Mouse (Mus musculus) heart, embryonic 13.5 days (tissue): ENCODE results near the gene Zeb2. TPM values are rescaled to one million over a fixed set of nuclear protein-coding genes. Genes with fewer than 3 reads are reported as not detected.

Source experiments
- ATAC-seq: fragments of 200-750 bp; cut with Nextera tagmentation; 2 replicates; pipeline ENCODE4 v1.8.0; 2017; ENCODE audit warnings: moderate TSS enrichment; ENCODE audit not compliant: insufficient number of reproducible peaks, low FRiP score, low TSS enrichment; ENCODE audit errors: extremely low read depth
- H3K27ac ChIP-seq: fragments of 300-500 bp; sonication (generic); replicated peaks from 2 replicates; pipeline ENCODE4 v1.5.1; 2015; ENCODE audit warnings: moderate library complexity, mild to moderate bottlenecking, inconsistent platforms
- H3K27me3 ChIP-seq: fragments of 300-500 bp; sonication (generic); replicated peaks from 2 replicates; pipeline ENCODE4 v1.6.1; 2015; ENCODE audit warnings: mild to moderate bottlenecking, inconsistent platforms
- H3K36me3 ChIP-seq: fragments of 300-500 bp; sonication (generic); 2 replicates; pipeline ENCODE4 v1.6.1; 2015; ENCODE audit warnings: mild to moderate bottlenecking, inconsistent platforms
- H3K4me1 ChIP-seq: fragments of 300-500 bp; sonication (generic); 2 replicates; pipeline ENCODE4 v1.6.1; 2015; ENCODE audit warnings: inconsistent platforms
- H3K4me2 ChIP-seq: fragments of 300-500 bp; sonication (generic); 2 replicates; pipeline ENCODE4 v1.6.1; 2015; ENCODE audit warnings: inconsistent platforms, mild to moderate bottlenecking, moderate library complexity
- H3K4me3 ChIP-seq: fragments of 300-500 bp; sonication (generic); 2 replicates; pipeline ENCODE4 v1.5.1; 2015; ENCODE audit warnings: moderate library complexity, mild to moderate bottlenecking, inconsistent platforms
- H3K9ac ChIP-seq: fragments of 300-500 bp; sonication (generic); 2 replicates; pipeline ENCODE4 v1.6.1; 2015; ENCODE audit warnings: inconsistent platforms, mild to moderate bottlenecking, moderate library complexity
- H3K9me3 ChIP-seq: fragments of 300-500 bp; sonication (generic); 2 replicates; pipeline ENCODE4 v1.6.1; 2016; ENCODE audit warnings: inconsistent platforms
- WGBS: fragments of 180-500 bp; shearing (Covaris S2); methylation state at CpG from one replicate; pipeline ENCODE4 v1.1.7; 2015; ENCODE audit warnings: mixed read lengths; 5-methylcytosine and 5-hydroxymethylcytosine counted together
- polyA plus RNA-seq: library from polyadenylated mRNA; unstranded; fragments of >200 nt; fragmentation: Nextera tagmentation; extraction: Ambion mirVana; gene quantifications from 2 replicates; pipeline ENCODE4 v1.2.1, GENCODE M21; 2015

Gene Zeb2
- 21.8 and 22.4 TPM in 2 replicates for polyA plus RNA-seq

DNA sequence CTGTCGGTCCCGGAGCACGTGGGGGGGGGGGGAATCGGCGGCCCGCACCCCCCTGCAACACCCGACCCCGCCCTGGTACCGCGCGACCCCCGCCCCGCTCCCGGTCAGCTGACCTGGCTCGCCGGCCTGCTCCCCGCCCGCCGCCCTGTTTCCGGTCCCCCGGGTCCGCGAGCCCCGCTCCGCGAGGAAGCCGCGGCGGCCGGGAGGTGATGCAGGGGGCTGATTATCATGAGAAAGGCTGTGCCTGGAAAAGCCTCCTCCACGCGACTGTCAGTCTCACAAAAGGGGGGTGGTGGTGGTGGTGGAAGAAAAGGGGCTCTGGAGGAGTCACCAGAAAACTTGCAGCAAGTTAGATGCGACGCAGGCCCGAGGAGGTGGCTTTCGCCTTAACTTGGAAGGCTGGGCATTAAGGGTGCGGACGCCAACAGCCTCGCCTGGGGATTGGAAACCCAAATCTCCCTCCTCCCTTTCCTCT, at the start of gene Zeb2:
Gene Zeb2, minus strand, starts transcription at position 309 of the 475 bp plus-strand sequence.
- Histone ChIP-seq H3K9me3 (no peaks in the 10 kb centered on the region), H3K9ac (peak within 1 kb of the TSS; percentile 87), H3K27ac (peak within 1 kb of the TSS; percentile 87), H3K36me3 (no peaks in the 10 kb centered on the region), H3K4me3 (peak within 1 kb of the TSS; percentile 72), H3K4me2 (peak within 1 kb of the TSS; percentile 90), H3K27me3 (no peaks in the 10 kb centered on the region), H3K4me1 (peaks cover 24% of the 10 kb centered on the region)
- peak; percentile 69; the same call in 1 of the 2 replicates for ATAC-seq
- WGBS = under 1% methylated on average over 25 of the region's 39 CpGs

DNA sequence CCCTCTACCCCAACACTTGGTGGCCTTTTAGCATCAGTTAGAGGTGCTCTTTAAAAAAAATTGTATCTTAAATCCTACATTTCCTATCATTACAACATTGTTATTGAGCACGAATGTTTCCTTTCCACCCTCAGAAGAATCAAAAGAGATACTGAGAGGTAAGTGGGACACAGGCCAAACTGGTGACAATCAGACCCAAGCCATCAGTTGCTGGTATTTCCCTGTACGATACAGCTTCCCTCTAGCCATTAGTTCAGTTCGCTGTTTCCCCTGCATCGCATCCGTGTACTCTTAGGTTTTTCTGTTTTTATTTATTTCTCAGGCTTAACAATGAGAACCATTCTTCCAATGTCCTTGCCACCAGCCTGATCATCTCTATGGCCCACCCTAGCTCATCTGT, 41.6 kb upstream of the Zeb2 start:
- Histone ChIP-seq H3K4me2 (no peak overlapping the region), H3K36me3 (no peaks in the 10 kb centered on the region), H3K9ac (no peak overlapping the region), H3K9me3 (no peaks in the 10 kb centered on the region), H3K27ac (no peak overlapping the region), H3K4me3 (no peak overlapping the region), H3K4me1 (peaks cover 6% of the 10 kb centered on the region; the same call in 1 of the 2 replicates), H3K27me3 (no peaks in the 10 kb centered on the region)
- 83% methylated on average over 5 of the region's 5 CpGs for WGBS
- no peak for ATAC-seq

DNA sequence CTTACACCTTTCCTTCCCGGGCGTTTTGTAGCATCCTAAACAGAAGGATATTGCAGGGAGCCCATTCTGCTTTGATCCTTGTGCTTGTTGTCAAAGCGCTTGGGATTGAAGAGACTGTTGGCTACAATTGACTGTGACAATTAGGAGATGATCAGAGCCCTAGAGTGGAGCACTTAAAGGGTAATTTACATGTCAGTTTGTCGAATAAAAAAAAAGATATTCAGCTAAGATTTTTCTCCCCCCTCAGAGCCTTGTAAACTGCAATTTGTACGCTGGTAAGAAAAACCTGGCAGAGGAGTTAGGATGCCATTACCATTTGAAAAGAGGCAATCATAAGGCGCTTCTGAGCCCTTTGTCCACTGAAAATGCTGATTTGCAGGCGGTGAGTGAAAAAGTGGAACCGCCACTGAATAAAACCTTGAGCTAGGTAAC, 41.2 kb upstream of the Zeb2 start:
- ATAC-seq = no peak

DNA sequence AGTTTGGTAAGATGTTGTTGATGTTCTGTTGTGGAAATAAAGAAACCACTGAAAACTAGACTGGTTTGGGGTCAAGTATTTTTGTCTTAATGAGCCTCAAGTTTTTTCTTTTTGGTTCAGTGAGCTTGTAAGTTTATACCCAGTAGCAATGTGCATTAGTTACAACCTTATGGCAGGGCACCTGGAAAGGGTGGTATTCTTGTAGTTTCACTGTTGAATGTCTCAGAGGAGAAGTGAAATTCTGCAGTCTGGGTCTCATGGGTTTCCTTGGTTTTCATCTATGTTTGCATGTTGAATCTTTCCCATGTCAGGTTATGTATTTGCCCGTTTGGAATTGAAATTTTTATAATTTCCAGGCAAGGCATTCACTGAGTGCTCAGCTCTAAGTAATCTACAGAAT, 36.1 kb upstream of the Zeb2 start:
- Histone ChIP-seq H3K9ac (no peak overlapping the region), H3K27ac (no peak overlapping the region), H3K4me2 (no peak overlapping the region), H3K36me3 (no peaks in the 10 kb centered on the region), H3K4me1 (peaks cover 6% of the 10 kb centered on the region; the same call in 1 of the 2 replicates), H3K27me3 (no peaks in the 10 kb centered on the region), H3K4me3 (no peak overlapping the region), H3K9me3 (no peaks in the 10 kb centered on the region)
- WGBS = 51% methylated on average over 1 of the region's 1 CpGs
- no peak for ATAC-seq

More for the DNA sequence above, 41.2 kb upstream of the Zeb2 start:
- H3K27me3 ChIP-seq = no peaks in the 10 kb centered on the region
- H3K27ac ChIP-seq = no peak overlapping the region
- 45% methylated on average over 8 of the region's 8 CpGs for WGBS
- peaks cover 6% of the 10 kb centered on the region; the same call in 1 of the 2 replicates for H3K4me1 ChIP-seq
- no peaks in the 10 kb centered on the region for H3K9me3 ChIP-seq
- H3K4me3 ChIP-seq = no peak overlapping the region
- no peak overlapping the region for H3K4me2 ChIP-seq
- H3K36me3 ChIP-seq = no peaks in the 10 kb centered on the region
- H3K9ac ChIP-seq = no peak overlapping the region

DNA sequence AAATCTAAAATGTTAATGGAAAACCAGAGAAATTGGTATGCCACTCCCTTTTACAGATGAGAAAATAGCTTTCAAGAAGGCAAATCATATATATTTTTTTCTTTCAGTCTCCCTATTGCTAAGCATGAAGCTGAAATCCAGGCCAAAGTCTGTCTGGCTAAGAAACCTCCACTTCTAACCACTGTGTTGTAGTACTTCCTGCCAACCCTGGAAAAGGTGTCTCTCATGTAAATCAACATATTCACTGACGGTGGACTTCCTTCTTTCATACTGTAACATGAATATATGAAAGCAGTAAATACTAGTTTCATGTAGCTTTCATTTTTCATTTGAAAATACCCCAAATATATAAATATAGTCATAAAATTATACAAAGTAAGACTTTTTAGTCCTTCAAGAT, 26.0 kb upstream of the Zeb2 start:
- Histone ChIP-seq H3K4me3 (no peak overlapping the region), H3K4me2 (no peak overlapping the region), H3K9me3 (no peaks in the 10 kb centered on the region), H3K4me1 (no peaks in the 10 kb centered on the region), H3K36me3 (no peaks in the 10 kb centered on the region), H3K9ac (no peak overlapping the region), H3K27me3 (no peaks in the 10 kb centered on the region), H3K27ac (no peak overlapping the region)
- WGBS = 91% methylated on average over 1 of the region's 1 CpGs
- no peak for ATAC-seq

DNA sequence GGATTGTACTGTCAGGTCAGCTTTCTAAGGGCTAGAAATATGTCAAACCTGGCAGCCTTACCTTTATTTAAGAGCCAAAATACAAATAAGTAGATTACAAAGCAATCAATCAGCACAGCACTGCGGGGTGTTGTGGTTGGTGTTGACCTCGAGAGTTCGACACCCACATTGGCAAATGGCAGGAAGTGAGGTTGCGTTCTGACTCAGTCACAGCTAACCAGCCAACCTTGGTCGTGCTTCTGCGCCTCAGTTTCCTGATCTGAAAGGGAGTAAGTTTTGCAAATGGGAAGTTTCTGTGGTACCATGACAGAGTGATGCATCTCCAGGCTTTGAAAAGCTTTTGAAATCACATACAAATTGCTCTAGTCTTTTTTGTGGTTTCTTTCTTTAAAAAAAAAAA, 21.7 kb upstream of the Zeb2 start:
- H3K4me1 ChIP-seq = no peaks in the 10 kb centered on the region
- no peaks in the 10 kb centered on the region for H3K9me3 ChIP-seq
- H3K36me3 ChIP-seq = no peaks in the 10 kb centered on the region
- ATAC-seq = no peak
- no peak overlapping the region for H3K27ac ChIP-seq
- H3K9ac ChIP-seq = no peak overlapping the region
- H3K4me2 ChIP-seq = no peak overlapping the region
- H3K27me3 ChIP-seq = no peaks in the 10 kb centered on the region
- WGBS = 82% methylated on average over 6 of the region's 6 CpGs
- H3K4me3 ChIP-seq = no peak overlapping the region

DNA sequence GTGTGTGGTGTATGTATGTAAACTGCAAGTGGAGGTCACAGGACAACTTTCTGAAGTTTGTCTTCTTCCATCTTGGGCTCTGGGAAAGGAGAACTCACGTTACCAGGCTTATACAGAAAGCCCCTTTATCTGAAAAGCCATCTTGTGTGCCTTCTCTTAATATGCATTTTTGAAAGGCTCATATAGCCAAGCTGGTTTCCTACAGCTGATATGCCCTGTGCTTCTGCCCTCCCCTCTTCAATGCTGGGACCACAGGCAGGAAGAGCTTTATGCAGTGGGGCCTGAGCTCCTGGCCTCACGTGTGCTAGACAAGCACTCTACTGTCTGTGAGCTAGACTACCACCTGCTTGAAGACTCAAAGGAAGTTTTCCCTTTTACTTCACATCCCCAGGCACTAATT, 19.6 kb upstream of the Zeb2 start:
- no peaks in the 10 kb centered on the region for H3K9me3 ChIP-seq
- ATAC-seq = no peak
- H3K9ac ChIP-seq = no peak overlapping the region
- H3K4me2 ChIP-seq = no peak overlapping the region
- no peak overlapping the region for H3K4me3 ChIP-seq
- H3K27ac ChIP-seq = no peak overlapping the region
- 65% methylated on average over 2 of the region's 2 CpGs for WGBS
- H3K27me3 ChIP-seq = no peaks in the 10 kb centered on the region
- no peaks in the 10 kb centered on the region for H3K36me3 ChIP-seq
- H3K4me1 ChIP-seq = no peaks in the 10 kb centered on the region

DNA sequence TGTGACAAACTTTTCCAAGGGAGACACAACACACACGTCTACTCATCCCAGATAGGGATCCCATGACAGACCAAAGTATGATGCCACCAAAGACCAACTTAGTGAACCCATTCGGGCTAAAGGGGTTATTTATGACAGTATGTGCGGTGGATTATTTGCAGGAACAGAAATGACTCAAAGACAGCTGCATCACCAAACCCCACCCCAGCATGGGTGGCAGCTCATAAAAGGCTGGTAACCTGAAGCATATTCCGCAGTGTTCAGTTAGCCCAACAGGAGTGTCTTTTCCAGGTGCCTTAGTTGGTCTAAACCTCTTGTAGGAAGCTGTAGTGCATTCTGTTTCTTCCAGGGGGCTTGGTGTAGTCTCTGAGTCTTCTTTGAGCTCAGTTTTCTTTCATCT, 16.0 kb upstream of the Zeb2 start:
- no peak overlapping the region for H3K4me3 ChIP-seq
- WGBS = 82% methylated on average over 4 of the region's 4 CpGs

DNA sequence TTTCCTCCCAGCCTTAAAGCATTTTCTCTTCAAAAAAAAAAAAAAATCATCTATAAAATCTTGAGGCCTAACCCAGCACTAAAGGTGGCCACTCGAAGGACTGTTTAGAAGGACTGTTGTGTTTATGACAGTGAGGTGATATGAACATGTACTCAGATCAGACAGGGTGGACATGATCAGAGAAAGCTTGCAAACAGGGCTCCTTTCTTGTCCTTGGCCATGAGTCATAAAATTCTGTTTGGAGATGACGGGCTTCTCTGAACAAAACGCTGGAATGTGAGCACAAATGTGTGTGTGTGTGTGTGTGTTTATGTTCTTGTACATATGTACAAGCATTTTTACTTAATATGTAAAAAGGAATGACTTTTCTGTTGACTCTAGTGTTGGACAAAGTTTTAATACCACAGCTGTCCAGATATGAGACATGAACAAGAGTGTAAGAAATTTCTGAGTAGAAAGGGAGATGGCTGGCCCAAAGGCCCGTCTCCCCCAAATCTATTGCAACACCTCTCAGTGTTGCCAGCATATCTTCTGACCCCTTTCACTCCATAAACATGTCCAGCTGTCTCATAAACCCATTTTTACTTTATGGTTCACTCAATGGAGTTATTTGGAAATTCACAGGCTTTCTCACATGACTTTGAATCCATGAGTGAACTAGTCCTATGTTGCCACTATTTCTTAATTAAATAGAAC, 13.4 kb upstream of the Zeb2 start:
- Histone ChIP-seq H3K9me3 (no peaks in the 10 kb centered on the region), H3K9ac (no peak overlapping the region), H3K4me1 (no peaks in the 10 kb centered on the region), H3K4me3 (no peak overlapping the region), H3K27ac (no peak overlapping the region), H3K4me2 (no peak overlapping the region), H3K27me3 (no peaks in the 10 kb centered on the region), H3K36me3 (no peaks in the 10 kb centered on the region)
- 74% methylated on average over 4 of the region's 4 CpGs for WGBS
- no peak for ATAC-seq

More for the DNA sequence above, 16.0 kb upstream of the Zeb2 start:
- Histone ChIP-seq H3K9me3 (no peaks in the 10 kb centered on the region), H3K4me2 (no peak overlapping the region), H3K4me1 (no peaks in the 10 kb centered on the region), H3K27ac (no peak overlapping the region), H3K9ac (no peak overlapping the region), H3K36me3 (no peaks in the 10 kb centered on the region), H3K27me3 (no peaks in the 10 kb centered on the region)
- no peak for ATAC-seq

DNA sequence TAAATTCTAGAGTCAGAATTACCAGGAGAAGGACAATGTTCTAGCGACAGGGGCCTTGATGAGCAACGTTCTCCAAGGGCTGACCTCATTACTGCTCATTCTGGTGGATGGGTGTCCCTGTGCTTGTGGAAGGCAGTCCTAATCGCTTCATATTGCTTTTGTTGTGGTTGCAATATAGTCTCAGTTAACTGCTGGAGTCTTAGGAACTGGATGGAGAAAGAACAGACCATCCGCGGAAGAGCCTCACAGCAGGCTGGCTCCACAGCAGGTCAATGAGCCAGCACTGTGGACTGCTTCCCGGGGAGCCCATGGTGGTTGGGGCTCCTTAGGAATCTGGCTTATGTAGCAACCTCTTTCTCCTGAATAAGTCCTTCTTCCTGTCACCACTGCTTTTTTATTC, 12.4 kb upstream of the Zeb2 start:
- H3K27me3 ChIP-seq = no peaks in the 10 kb centered on the region
- no peaks in the 10 kb centered on the region for H3K36me3 ChIP-seq
- no peak for ATAC-seq
- no peaks in the 10 kb centered on the region for H3K4me1 ChIP-seq
- H3K4me2 ChIP-seq = no peak overlapping the region
- H3K9ac ChIP-seq = no peak overlapping the region
- H3K4me3 ChIP-seq = no peak overlapping the region
- H3K9me3 ChIP-seq = no peaks in the 10 kb centered on the region
- H3K27ac ChIP-seq = no peak overlapping the region
- WGBS = 46% methylated on average over 6 of the region's 6 CpGs

DNA sequence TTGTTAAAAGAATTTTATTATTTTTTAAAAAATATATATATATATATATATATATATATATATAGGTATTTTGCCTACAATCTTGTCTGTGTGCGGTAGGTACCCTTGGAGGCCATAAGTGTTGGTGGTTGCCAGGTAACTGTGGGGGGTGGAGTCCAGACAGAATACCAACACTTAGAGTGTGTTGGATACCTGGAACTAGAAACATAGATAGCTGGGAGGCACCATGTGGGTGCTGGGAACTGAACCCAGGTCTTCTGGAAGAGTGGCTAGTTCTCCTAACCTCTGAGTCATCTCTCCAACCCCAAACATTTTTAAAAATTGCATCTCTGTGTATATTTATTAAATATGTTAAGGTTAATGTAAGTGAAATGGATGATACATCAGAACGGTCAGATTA, 11.5 kb upstream of the Zeb2 start:
- WGBS = 90% methylated on average over 2 of the region's 2 CpGs
- ATAC-seq = no peak
- H3K9me3 ChIP-seq = no peaks in the 10 kb centered on the region

DNA sequence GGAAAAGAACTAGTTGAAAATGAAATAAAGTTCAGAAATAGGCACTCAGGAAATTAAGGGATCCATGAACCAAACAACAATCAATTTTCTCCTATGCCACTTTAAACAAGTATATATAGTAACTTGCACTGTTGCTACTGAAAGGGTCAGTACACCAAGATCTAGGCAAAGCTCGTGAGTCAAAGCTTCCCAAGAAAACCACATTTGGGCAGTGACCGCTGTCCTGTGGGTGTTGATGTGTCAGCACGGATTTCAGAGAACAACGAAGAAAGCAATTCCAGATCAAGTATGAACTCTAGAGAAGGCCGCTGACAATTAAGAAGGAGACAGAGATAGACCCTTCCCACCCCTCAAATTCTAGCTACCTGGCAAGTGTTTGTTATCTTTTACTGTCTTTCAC, 9.2 kb upstream of the Zeb2 start:
- WGBS = 79% methylated on average over 5 of the region's 5 CpGs
- ATAC-seq = no peak
- Histone ChIP-seq H3K9ac (no peak overlapping the region), H3K9me3 (no peaks in the 10 kb centered on the region), H3K27ac (no peak overlapping the region), H3K4me2 (no peak overlapping the region), H3K27me3 (no peaks in the 10 kb centered on the region), H3K36me3 (no peaks in the 10 kb centered on the region), H3K4me1 (no peaks in the 10 kb centered on the region), H3K4me3 (no peak overlapping the region)

More for the DNA sequence above, 11.5 kb upstream of the Zeb2 start:
- H3K4me1 ChIP-seq = no peaks in the 10 kb centered on the region
- no peak overlapping the region for H3K4me3 ChIP-seq
- no peak overlapping the region for H3K9ac ChIP-seq
- no peak overlapping the region for H3K4me2 ChIP-seq
- H3K27me3 ChIP-seq = no peaks in the 10 kb centered on the region
- no peaks in the 10 kb centered on the region for H3K36me3 ChIP-seq
- H3K27ac ChIP-seq = no peak overlapping the region
